Mouse (Mus musculus) neural tube, embryonic 14.5 days (tissue): ENCODE results near the gene Apoa1. TPM values are rescaled to one million over a fixed set of nuclear protein-coding genes. Genes with fewer than 3 reads are reported as not detected.

Source experiments
- ATAC-seq: fragments of 200-750 bp; cut with Nextera tagmentation; 2 replicates; pipeline ENCODE4 v1.8.0; 2017; ENCODE audit warnings: low read depth, mild to moderate bottlenecking, moderate TSS enrichment, moderate library complexity
- H3K27ac ChIP-seq: fragments of 300-500 bp; sonication (generic); 2 replicates; pipeline ENCODE4 v1.5.1; 2014; ENCODE audit warnings: low read depth, mild to moderate bottlenecking, control low read depth, low read length, moderate library complexity, mixed read lengths
- H3K27me3 ChIP-seq: fragments of 300-500 bp; sonication (generic); 2 replicates; pipeline ENCODE4 v1.6.1; 2014; ENCODE audit warnings: low read length; ENCODE audit not compliant: control insufficient read depth, insufficient read depth
- H3K36me3 ChIP-seq: fragments of 300-500 bp; sonication (generic); 2 replicates; pipeline ENCODE4 v1.6.1; 2014; ENCODE audit warnings: low read length, mixed read lengths; ENCODE audit not compliant: control insufficient read depth, insufficient read depth
- H3K4me1 ChIP-seq: fragments of 300-500 bp; sonication (generic); 2 replicates; pipeline ENCODE4 v1.6.1; 2014; ENCODE audit warnings: low read length; ENCODE audit not compliant: control insufficient read depth, insufficient read depth
- H3K4me2 ChIP-seq: fragments of 300-500 bp; sonication (generic); 2 replicates; pipeline ENCODE4 v1.6.1; 2014; ENCODE audit warnings: mild to moderate bottlenecking, low read depth, low read length, control low read depth
- H3K4me3 ChIP-seq: fragments of 300-500 bp; sonication (generic); 2 replicates; pipeline ENCODE4 v1.5.1; 2014; ENCODE audit warnings: low read depth, low read length, control low read depth, mixed read lengths
- H3K9ac ChIP-seq: fragments of 300-500 bp; sonication (generic); replicated peaks from 2 replicates; pipeline ENCODE4 v1.6.1; 2014; ENCODE audit warnings: low read depth, mild to moderate bottlenecking, control low read depth, low read length, mixed read lengths
- H3K9me3 ChIP-seq: fragments of 300-500 bp; sonication (generic); 2 replicates; pipeline ENCODE4 v1.6.1; 2016; ENCODE audit warnings: low read length; ENCODE audit not compliant: control insufficient read depth
- WGBS: fragments of 180-500 bp; shearing (Covaris S2); extraction: QIAGEN DNeasy Blood & Tissue Kit; methylation state at CpG from one replicate; pipeline ENCODE4 v1.1.7; 2014; 5-methylcytosine and 5-hydroxymethylcytosine counted together
- polyA plus RNA-seq: library from polyadenylated mRNA; unstranded; fragments of >200 nt; fragmentation: Nextera tagmentation; extraction: Ambion mirVana; gene quantifications from 2 replicates; pipeline ENCODE4 v1.2.1, GENCODE M21; 2014

The Apoa1 gene
- polyA plus RNA-seq = 6.7 and 7.7 TPM in 2 replicates

- ATAC-seq = no peak
- no peaks in the 10 kb centered on the region for H3K36me3 ChIP-seq
- WGBS = 63% methylated on average over 9 of the region's 9 CpGs
- no peaks in the 10 kb centered on the region for H3K27me3 ChIP-seq
- no peak within 1 kb of the TSS for H3K4me2 ChIP-seq
- H3K4me1 ChIP-seq = no peaks in the 10 kb centered on the region; the same call in 1 of the 2 replicates
- no peak within 1 kb of the TSS for H3K4me3 ChIP-seq
- H3K9ac ChIP-seq = no peak within 1 kb of the TSS
- H3K27ac ChIP-seq = no peak within 1 kb of the TSS
- H3K9me3 ChIP-seq = no peaks in the 10 kb centered on the region
These were observed at the start of gene Apoa1 for GRCm38 (mm10) chr9:46228491-46228890. TSS of gene Apoa1 (plus strand) at chr9:46228580.

DNA sequence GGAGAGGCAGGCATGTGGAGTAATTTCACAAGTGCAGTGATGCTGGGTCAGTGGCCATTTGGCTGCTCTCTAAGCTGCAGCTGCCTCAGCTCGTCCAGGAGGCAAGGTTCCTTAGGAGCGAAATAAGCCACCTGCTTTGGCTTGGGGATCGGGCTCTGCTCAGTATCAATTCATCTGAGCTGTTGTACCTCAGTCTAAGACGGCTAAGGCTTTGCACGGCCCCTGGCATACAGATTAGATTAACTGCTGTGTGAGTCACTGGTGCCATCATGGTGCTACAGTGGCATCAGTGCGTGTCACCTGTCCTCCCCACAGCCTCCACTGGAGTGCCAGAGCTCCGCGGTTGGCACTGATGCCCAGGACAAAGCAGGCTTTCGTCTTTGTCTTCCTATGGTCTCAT lies 49.8 kb upstream of the Apoa1 start:
- WGBS = 90% methylated on average over 9 of the region's 9 CpGs
- H3K4me3 ChIP-seq = no peak overlapping the region
- no peak overlapping the region for H3K4me2 ChIP-seq

GRCm38 (mm10) chr9:46181297-46181696 lies 47.1 kb upstream of the Apoa1 start:
- no peak for ATAC-seq
- H3K27ac ChIP-seq = no peak overlapping the region
- H3K9ac ChIP-seq = no peak overlapping the region
- no peaks in the 10 kb centered on the region for H3K9me3 ChIP-seq
- WGBS = 84% methylated on average over 8 of the region's 8 CpGs
- H3K36me3 ChIP-seq = no peaks in the 10 kb centered on the region
- H3K4me1 ChIP-seq = no peaks in the 10 kb centered on the region
- no peaks in the 10 kb centered on the region for H3K27me3 ChIP-seq
- no peak overlapping the region for H3K4me3 ChIP-seq
- no peak overlapping the region for H3K4me2 ChIP-seq

More for the DNA sequence above, 49.8 kb upstream of the Apoa1 start:
- H3K36me3 ChIP-seq = no peaks in the 10 kb centered on the region
- no peaks in the 10 kb centered on the region for H3K4me1 ChIP-seq
- no peak overlapping the region for H3K27ac ChIP-seq
- no peaks in the 10 kb centered on the region for H3K9me3 ChIP-seq
- H3K27me3 ChIP-seq = no peaks in the 10 kb centered on the region
- no peak overlapping the region for H3K9ac ChIP-seq
- ATAC-seq = no peak

GRCm38 (mm10) chr9:46184542-46184941 lies 43.8 kb upstream of the Apoa1 start:
- no peaks in the 10 kb centered on the region for H3K27me3 ChIP-seq
- H3K9ac ChIP-seq = no peak overlapping the region
- H3K9me3 ChIP-seq = no peaks in the 10 kb centered on the region
- no peaks in the 10 kb centered on the region for H3K4me1 ChIP-seq
- H3K4me2 ChIP-seq = no peak overlapping the region
- H3K4me3 ChIP-seq = no peak overlapping the region
- no peaks in the 10 kb centered on the region for H3K36me3 ChIP-seq
- 45% methylated on average over 5 of the region's 5 CpGs for WGBS
- H3K27ac ChIP-seq = no peak overlapping the region
- no peak for ATAC-seq

GRCm38 (mm10) chr9:46185191-46185590 lies 43.2 kb upstream of the Apoa1 start:
- no peak overlapping the region for H3K4me2 ChIP-seq
- no peak for ATAC-seq
- no peaks in the 10 kb centered on the region for H3K27me3 ChIP-seq
- H3K36me3 ChIP-seq = no peaks in the 10 kb centered on the region
- no peaks in the 10 kb centered on the region for H3K4me1 ChIP-seq
- H3K9me3 ChIP-seq = no peaks in the 10 kb centered on the region
- H3K27ac ChIP-seq = no peak overlapping the region
- no peak overlapping the region for H3K9ac ChIP-seq
- WGBS = 55% methylated on average over 2 of the region's 2 CpGs
- H3K4me3 ChIP-seq = no peak overlapping the region

DNA sequence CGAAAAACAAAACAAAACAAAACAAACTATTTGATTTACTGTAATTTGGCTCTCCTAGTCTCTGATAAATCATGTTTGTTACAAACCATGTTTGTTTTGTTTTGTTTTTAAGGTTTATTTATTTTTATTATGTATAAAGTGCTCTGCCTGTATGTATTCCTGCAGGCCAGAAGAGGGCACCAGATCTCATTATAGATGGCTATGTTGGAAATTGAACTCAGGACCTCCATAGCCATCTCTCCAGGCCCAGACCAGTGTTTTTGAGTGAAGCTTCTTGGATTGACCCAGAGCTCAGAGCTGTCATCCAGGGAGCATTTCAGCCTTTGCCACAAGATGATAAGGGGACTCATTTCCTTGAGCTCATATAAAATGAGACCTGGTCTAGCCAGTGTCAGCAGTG lies 42.0 kb upstream of the Apoa1 start:
- 93% methylated on average over 1 of the region's 1 CpGs for WGBS
- ATAC-seq = no peak
- H3K4me1 ChIP-seq = no peaks in the 10 kb centered on the region
- no peaks in the 10 kb centered on the region for H3K36me3 ChIP-seq
- H3K9ac ChIP-seq = no peak overlapping the region
- H3K9me3 ChIP-seq = no peaks in the 10 kb centered on the region
- H3K27ac ChIP-seq = no peak overlapping the region
- H3K4me3 ChIP-seq = no peak overlapping the region
- H3K4me2 ChIP-seq = no peak overlapping the region
- no peaks in the 10 kb centered on the region for H3K27me3 ChIP-seq

DNA sequence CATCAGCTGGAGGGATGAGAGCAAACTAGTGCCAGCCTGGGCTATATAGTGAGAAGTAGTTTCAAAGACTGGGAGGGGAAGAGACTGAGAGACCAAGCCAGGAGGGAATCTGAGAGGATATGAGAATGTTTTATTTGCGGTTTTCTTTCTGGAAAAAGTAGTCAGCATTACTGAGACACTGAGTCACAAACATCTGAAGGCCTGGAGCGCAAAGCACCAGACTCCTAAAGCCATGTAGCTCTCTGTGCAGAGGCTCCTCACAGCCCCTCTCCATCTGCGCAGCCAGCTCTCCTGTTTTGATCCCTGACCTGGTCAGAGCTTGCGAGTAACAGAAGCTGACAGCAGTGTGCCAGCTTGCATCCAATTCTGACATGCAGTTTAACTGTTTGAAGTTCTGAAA lies 40.0 kb upstream of the Apoa1 start:
- Histone ChIP-seq H3K4me1 (no peaks in the 10 kb centered on the region), H3K9ac (no peak overlapping the region), H3K27ac (no peak overlapping the region), H3K27me3 (no peaks in the 10 kb centered on the region), H3K4me3 (no peak overlapping the region), H3K36me3 (no peaks in the 10 kb centered on the region), H3K9me3 (no peaks in the 10 kb centered on the region), H3K4me2 (no peak overlapping the region)
- 89% methylated on average over 4 of the region's 4 CpGs for WGBS
- ATAC-seq = no peak

- Histone ChIP-seq H3K27ac (no peak overlapping the region), H3K4me1 (no peaks in the 10 kb centered on the region), H3K4me2 (no peak overlapping the region), H3K36me3 (0 out of 2 replicates have a peak, but pooled peaks cover 1% of the 10 kb centered on the region), H3K9ac (no peak overlapping the region), H3K27me3 (no peaks in the 10 kb centered on the region), H3K4me3 (no peak overlapping the region), H3K9me3 (no peaks in the 10 kb centered on the region)
- no peak for ATAC-seq
- WGBS = 44% methylated on average over 5 of the region's 5 CpGs
These were observed 39.4 kb upstream of the Apoa1 start for GRCm38 (mm10) chr9:46188956-46189355.

GRCm38 (mm10) chr9:46189381-46189780 lies 39.0 kb upstream of the Apoa1 start:
- H3K4me3 ChIP-seq = no peak overlapping the region
- H3K36me3 ChIP-seq = 0 out of 2 replicates have a peak, but pooled peaks cover 5% of the 10 kb centered on the region
- 84% methylated on average over 10 of the region's 10 CpGs for WGBS
- ATAC-seq = no peak
- no peaks in the 10 kb centered on the region for H3K4me1 ChIP-seq
- H3K9ac ChIP-seq = no peak overlapping the region
- no peak overlapping the region for H3K27ac ChIP-seq
- H3K27me3 ChIP-seq = no peaks in the 10 kb centered on the region
- H3K4me2 ChIP-seq = no peak overlapping the region
- no peaks in the 10 kb centered on the region for H3K9me3 ChIP-seq
